Mouse (Mus musculus) embryo, embryonic 11 days (tissue): ENCODE data around the gene Tmem95.

ENCODE experiments used
- DNase-seq: peaks from one replicate; pipeline ENCODE4 v3.0.0-alpha.2; 2015

Gene Tmem95

DNA sequence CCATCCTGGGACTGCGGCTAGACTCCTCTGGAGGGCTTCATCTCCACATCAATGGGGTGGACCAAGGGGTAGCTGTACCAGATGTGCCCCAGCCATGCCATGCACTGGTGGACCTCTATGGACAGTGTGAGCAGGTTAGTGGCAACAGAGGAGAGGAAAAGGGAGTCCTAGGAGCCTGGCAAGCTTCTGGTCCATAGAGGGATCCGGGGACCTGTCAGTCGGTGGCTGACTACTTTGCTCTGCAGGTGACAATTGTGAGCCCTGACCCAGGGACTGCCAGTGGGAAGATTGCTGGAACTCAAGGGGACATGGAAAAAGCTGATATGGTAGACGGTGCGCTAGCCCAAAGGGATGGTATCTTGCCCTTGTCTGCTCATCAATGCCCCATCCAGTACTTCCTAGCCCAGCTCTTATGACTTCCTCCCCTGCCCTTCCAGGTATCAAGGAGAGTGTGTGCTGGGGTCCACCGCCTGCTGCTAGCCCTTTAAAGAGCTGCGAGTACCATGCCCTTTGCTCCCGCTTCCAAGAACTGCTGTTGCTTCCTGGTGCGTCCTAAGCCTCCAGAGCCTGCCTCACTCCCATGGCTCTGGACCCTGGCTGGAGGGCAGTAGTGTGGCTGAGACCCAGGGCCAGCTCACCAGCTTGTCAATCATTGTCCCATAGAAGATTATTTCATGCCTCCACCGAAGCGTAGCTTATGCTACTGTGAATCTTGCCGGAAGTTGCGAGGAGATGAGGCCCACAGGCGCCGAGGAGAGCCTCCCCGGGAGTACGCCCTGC, 33.2 kb upstream of the Tmem95 start:
- DNase-seq = no peak

DNA sequence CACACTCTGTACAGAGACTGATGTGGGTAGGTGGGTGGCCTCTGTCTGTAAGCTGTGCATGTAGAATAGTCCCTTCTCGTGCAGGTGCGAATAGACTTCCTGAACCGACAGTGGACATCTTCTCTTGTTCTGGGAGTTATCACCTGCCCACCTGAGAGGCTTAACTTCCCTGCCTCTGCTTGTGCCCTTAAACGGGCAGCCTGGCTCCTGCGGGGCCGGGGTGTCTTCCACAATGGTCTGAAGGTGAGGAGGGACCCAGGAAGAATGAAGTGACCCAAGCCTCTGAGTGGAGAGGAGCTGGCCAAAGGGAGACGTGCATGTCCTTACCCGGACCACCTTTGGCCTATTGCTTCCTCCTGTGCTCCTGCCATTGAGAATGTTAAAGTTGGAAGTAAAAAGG, 32.4 kb upstream of the Tmem95 start:
- no peak for DNase-seq

DNA sequence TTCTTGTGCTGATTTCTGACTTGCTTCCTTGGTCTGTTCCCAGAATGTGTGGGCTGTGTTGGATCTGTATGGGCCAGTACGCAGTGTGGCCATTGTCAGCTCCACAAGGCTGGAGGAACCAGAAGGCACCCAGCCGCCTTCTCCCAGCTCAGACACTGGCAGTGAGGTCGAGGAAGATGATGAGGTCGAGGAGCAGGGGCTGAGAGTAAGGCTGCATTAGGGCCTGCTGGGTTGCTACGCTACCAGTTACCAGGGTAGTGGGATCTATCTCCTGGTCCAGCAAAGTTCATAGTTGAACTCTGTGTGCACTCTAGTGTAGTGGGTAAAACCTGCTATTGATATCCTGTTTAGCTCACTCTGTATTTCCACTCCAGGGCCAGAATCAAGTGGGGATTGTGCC, 31.4 kb upstream of the Tmem95 start:
- no peak for DNase-seq

DNA sequence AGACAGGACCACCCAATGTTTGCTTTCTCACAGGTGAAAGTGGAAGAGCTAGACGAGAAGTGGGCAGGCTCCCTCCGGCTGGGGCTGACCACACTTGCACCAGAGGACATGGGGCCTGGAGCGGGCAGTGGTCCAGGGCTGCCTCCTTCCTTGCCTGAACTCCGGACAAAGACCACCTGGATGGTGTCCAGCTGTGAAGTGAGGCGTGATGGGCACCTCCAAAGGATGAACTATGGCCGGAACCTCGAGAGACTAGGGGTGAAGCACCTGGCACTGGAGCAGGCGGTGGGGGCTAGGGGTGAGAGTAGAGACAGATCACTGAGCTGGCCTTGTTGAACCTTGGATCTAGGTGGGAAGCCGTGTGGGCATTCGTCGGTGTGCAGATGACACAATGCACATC, 30.8 kb upstream of the Tmem95 start:
- DNase-seq = no peak

DNA sequence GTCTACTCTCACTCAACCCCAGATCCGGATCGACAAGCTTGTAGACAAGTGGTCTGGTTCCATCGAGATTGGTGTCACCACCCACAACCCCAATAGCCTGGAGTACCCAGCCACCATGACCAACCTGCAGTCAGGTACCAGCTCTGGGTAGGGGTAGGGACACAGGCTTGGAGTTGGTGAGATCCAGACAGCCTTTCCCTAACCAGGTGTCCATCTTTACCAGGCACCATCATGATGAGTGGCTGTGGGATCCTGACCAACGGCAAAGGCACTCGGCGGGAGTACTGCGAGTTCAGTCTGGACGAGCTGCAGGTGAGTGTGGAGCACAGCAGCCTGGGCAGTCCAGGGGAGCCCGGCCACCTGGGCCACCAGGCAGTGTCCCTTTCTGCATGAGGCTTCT, 26.5 kb upstream of the Tmem95 start:
- no peak for DNase-seq

DNA sequence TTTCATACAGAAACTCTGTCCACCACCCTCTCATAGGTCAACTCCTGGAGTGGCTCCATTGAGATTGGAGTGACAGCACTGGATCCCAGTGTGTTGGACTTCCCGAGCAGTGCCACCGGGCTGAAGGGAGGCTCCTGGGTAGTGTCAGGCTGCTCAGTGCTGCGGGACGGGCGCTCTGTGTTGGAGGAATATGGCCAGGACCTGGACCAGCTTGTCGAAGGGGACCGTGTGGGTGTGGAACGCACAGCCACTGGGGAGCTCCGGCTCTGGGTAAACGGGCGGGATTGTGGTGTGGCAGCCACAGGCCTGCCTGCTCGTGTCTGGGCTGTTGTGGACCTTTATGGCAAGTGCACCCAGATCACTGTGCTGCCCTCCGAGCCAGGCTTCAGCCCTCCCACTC, 25.2 kb upstream of the Tmem95 start:
- DNase-seq = no peak

DNA sequence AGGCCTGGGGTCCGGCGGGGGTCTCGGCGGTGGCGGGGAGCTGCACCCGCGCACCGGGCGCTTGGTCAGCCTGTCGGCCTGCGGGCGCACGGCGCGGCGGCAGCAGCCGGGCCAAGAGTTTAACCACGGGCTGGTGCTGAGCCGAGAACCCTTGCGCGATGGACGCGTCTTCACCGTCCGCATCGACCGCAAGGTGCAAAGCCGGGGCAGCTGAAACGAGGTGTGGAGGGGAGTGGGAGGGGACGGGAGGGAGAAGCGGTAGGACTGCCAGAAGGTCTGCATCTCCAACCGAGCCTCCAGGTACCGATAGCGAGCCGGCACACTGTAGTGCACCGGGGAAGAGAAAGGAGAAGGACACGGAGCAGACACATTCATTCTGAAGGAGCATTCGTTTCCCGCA, 24.2 kb upstream of the Tmem95 start:
- no peak for DNase-seq

DNA sequence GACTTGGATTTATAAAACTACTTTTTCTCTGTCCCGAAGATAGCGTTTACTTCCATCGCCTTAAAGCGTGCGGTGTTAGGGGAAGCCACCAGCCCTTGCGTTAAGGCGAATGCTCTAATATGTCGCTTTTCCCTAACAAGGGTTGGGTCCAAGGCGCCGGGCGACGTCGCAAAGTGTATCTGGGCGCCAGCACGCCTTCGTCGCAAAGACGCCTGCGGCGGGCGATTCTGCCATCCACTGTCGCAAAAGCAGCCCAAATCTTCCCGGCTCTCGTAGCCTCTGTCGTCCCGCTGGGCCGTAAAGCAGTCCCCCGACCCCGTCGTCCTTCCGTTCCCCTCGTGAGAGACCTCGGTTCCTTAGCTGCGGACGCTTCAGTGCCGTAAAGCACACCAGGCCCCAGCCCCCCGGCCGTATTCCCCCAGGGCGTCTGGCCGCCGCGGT, 23.6 kb upstream of the Tmem95 start:
- peak; percentile 99 for DNase-seq

DNA sequence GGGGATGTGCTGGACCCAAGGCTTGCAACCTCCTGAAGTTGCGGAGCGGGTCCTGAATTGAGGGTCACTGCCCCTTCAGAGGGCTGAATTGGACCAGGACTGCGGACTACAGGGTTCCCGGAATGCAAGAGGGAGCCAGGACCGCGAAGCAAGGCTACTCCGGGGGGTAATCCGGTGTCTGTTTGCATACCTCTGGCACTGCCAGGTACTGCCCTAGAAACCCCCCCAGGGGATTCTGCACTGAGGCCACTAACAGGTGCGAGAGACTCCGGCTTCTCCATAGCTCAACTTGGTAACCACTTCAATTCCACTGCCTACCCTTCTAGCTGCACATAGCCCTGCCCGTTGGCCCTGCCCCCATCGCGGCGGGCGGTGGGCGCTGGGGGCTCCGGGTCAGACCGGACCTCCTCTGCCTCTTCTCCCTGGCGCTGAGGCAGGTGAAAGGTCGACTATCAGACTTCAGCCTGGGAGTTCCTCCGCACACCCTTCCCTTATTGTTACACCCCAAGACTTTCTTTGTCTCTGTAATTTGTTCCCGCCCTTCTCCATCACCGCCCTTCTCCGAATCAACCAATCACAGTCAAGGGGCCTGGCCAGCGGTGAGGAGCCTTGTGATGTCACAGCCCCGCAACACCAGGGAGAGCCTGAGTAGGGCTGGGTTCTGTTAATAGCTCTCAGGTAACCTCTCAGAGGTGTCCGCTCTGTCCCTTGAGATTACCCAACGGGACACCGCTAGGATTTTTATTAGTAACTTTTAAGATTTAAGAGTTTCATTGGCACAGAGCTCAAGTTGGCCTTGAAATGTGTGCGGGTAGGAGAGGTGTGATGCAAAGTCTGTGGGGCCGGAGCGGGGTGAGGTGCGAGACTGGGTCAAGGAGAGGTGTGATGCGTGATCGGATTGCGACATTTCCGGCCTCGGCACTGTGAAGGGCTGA, 22.9 kb upstream of the Tmem95 start, which contains the start of the genes 2810408A11Rik and Neurl4:
2810408A11Rik (minus strand) TSS at position 517 of the 935 bp plus-strand sequence.
Neurl4 (plus strand) TSS at position 602 of the 935 bp plus-strand sequence.
- DNase-seq = peak; percentile 94

DNA sequence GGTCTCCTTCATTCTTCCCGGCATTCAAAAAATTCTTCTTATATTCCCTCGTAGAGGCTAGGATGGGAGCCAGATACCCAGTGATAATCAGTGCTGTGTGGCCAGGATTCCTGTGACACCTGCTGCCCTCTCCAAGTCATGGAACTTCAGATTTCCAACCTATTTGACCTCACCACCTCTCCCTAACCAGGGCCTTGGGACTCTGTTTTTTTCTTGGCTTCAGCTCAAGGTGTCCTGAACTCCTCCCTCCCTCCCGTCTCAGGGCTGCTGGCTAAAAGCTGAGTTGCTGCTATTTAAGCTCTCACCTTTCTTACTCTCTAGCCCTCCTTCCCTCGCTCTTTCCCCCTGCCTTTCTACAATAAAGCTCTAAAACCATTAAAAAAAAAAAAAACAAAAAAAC, 22.1 kb upstream of the Tmem95 start:
- DNase-seq = no peak

DNA sequence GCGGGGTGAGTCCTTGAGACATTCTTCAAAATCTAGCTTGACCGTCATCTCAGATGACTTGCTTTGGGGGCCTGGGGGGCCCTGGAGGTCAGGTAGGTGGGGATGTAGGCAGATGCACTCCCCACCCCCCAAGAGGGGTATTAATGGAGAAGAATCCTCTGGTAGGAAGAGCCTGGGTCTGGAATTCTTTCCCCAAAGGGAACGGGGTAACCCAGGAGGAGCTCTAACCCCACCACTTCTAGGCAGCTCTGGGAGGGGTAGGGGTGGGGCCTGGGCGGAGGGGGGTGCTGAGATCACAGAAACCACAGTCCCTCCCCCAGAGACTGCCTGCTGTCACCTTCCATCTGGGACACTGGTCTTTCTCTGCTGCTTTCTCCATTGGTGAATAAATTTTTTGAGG, 17.5 kb upstream of the Tmem95 start, which contains the start of gene Acap1:
Acap1 (minus strand) TSS at position 249 of the 400 bp plus-strand sequence.
- DNase-seq = no peak

DNA sequence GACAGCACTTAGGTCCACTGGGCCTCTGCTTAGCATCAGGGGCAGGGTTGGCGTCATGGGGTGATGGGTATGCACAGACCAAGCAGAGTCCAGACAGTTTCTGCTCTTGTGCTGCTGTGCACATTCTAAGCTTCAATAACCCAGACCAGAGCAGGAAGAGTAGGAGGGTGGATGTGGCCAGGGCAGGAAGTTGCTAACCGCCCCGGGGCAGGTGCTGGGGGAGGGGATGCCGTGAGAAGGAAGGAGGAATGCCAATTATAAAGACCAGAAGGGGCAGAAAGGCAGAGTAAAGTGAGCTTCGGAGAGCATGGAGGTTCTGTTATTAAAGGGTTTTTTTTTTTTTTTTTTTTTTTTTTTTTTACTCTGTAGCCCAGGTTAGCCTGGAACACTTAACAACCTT, 16.9 kb upstream of the Tmem95 start:
- DNase-seq = no peak

DNA sequence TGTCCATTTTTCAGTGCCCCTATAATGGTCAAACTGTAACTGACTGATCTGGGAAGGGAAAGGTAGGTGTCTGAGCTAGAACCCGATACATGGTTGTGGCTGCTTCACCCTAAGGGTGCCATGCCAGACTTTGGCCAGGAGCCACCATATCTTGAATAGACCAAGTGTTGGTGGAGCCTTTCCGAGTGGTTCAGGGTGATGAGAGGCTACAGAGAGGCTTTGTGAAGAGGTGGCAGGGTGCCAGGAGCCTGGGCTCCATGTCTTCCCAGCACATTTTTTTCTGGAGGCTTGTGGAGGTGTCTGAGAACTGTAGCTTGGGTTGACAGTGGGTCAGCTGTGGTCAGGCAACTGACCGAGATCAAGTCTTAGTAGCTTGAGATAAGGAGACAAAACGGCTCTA, 13.7 kb upstream of the Tmem95 start:
- DNase-seq = no peak

DNA sequence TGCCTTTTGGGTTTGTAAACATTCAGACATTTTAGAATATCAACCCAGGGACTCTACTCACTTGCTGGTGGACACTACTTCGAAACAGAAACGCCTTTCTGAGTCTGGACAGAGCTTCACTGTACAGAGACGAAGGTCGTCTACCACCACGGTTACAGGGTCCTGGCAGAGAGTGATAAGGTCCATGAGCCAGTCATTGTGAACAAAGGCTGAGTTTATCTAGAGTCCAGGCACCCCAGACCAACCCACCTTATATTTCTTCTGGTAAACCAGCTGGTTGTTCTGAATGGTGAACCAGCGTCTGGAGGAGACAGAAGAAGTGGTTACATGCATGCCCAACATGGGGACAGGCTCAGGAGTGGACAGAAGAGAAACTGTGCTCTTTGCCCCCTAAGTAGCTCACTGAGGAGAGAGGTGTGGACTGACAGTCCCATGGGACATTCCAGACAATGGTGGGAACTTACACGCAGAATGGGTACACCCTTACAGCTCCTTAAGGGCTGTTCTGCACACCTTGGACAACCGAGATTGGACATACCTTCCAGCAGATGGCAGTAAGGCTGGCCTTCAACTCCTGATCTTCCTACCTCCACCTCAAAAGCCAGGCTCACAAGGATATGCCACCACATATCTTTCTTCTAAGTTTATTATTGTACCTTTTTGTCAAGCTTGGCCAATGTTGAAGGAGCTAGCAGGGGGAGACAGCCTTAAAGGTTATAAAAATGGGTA, 9.3 kb upstream of the Tmem95 start:
- no peak for DNase-seq

DNA sequence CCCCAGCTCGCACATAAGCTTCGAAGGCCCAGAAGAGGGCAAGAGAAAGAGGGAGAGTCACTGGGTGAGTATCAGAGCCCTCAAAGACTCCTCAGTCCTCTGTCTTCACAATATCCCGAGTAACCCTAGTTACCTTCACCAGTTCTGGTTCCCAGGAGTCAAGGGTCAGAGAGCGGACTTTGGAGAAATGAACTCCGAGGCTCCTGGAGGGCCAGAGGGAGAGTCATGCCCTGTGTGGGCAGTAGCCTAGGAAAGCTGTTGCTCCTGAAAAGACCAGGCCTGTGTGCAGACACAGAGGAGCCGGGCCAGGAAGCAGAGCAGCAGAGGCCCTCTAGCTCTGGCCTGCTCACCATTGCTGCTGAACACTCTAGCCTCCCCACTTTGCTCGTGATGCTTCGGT, 6.8 kb upstream of the Tmem95 start:
- no peak for DNase-seq

DNA sequence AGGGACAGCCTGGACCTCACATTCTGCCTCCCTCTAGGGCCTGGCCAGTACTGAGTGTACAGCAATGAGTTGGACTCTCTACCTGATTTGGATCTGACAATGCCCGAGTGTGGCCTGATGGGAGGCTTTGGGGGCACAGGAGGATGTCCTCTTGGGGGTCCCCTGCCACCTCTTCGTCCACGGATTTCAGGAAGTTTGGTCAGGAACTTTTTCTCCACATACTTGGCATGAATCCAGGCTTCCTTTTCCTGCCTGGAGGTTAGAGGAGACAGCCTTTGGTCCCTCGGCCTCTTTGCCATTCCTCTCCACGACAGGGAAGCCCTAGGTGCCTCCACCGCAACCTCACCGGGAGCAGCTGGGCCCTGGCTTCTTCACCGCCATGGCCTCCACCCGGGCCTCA, 6.4 kb upstream of the Tmem95 start:
- DNase-seq = no peak

DNA sequence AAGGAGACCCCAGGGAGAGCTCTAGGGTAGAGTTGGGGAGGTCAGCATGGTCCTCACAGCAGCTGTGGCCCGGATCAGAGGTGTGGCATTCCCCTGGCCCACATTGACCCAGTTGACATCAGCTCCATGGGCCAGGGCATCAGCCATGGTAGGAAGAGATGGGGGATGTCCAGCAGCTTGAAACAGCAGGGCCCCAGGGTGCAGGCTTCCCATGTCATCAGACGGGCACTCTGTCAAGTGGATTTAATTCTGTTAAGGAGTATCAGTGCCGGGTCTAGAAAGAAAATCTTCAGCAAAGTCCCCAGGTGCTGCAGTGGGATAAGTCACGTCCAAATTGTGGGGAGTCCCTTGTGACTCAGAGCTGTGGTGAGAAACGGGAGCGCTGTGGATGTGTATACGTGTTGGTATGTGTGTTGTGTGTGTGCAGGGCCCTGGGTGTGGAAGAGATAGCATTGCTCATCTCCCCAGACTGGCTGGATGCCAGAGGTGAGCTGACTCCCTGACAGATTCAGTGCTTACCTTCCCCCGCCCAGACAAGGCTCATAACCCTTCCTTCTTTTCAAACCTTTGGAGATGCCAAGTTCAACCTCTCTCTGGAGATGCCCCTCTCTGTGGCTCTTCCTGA, 5.8 kb upstream of the Tmem95 start:
- DNase-seq = no peak

DNA sequence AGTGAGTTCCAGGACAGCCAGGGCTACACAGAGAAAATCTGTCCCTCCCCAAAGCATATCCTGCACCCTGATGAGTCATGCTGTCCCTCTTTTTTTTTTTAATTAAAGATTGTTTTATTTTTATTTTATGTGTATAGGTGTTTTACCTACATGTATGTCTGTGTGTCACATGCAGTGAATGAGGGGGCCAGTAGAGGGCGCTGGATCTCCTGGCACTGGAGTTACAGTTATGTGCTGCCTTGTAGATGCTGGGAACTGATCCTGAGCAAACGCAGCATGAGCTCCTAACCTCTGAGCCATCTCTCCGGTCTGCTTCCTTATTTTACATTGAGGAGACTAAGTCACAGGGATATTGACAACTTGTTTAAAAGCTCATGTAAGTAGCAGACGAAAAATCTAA, 5.2 kb upstream of the Tmem95 start:
- DNase-seq = no peak

DNA sequence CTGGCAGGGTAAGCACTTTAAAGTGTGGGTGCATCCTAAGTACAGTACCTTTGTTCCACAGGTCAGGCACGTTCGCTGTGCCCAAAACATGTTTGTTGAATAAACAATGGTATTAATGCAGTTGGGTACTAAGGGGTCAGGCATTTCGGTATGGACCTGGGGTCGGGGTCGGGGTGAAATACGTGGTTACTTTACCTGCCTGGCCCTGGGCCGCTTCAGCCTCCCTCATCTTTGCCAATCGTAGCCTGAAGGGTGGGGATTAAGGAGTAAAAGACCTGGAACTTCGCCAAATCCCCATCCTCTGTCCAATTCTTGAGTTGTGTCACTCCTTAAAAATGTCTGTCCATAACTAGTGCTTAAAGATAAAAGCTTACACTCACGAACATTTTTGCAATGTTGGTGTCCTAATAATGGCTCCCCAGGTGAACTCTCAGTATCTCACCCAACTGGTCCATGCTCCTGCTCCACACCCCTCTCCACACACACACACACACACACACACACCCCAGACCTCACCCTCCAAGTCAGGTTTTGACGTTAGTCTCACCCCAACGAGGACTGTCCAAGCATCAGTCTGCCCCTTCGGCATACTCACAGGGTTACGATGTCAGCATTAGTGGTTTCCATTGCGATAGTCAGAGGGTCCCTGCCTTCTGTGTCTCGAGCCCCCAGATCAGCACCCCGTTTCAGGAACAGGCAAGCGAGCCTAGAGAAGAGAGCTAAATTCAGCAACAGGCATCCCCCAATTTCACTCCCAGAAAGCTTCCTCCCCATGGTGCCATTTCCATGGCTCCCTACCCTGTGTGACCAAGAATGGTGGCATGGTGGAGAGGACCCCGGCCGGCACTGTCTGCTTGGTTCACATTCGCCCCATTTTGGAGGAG, 4.2 kb upstream of the Tmem95 start:
- no peak for DNase-seq

DNA sequence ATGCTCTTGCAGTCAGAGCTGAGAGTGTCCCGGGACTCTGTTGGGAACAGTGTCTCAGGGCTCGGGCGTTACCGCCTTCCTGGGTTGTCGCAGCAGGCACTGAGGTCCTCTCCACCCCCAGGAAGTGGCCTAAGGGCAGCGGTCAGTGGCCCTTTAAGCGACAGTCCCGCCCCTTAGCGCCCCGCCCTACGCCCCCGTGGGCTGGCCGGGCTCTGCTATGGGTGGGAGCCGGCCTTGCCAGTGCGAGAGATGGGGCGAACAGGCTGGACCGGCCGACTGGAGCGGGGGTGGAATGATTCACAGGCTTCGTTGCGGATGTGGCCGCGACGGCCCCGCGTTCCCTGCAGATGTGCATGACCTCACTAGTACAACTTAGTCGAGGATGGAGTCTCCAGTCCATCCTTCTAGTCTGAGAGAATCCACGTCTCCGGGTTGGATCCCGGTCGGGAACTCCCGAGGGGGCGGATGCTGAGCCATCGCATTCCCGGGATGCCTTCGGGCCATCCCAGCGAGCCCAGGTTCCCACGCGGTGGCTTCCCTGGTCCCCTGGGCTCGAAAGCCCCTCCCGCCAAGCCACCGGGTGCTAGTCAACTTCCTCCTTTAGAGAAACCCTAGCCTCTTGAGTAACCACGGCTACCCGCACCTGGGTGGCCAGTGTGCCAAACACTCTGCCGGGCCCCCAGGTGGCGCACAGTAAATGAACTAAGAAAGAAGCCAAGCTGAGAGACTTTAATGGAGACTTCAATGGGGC, 3.2 kb upstream of the Tmem95 start, which contains the start of gene Kctd11:
Kctd11 (minus strand) TSS at position 554 of the 751 bp plus-strand sequence.
- DNase-seq = peak; percentile 89

DNA sequence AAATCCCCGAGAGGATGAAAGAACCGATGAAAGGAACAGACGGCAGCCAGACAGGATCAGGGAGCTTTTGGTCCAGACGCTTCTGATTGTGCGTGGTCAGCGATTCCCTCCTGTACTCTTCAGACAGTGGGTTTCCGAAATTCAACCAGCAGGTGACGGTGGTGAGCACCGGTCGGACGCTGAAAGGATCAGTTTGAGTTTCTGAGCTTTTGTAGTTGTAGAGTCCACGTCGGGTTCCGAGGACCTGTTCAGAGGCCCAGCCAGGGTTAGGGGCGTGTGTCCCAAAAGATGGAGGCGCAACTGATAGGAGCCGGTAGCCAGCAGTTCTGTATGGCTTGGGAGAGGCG, 2.7 kb upstream of the Tmem95 start:
- DNase-seq = peak; percentile 89
